Mouse (Mus musculus): ENCODE data around the gene Ptges3.
"Not testable (repeated sequence)": the region's sequence is repeated elsewhere in the genome, so short reads cannot be mapped to it uniquely, and the experiment has no call there.

Ptges3 gene

DNA sequence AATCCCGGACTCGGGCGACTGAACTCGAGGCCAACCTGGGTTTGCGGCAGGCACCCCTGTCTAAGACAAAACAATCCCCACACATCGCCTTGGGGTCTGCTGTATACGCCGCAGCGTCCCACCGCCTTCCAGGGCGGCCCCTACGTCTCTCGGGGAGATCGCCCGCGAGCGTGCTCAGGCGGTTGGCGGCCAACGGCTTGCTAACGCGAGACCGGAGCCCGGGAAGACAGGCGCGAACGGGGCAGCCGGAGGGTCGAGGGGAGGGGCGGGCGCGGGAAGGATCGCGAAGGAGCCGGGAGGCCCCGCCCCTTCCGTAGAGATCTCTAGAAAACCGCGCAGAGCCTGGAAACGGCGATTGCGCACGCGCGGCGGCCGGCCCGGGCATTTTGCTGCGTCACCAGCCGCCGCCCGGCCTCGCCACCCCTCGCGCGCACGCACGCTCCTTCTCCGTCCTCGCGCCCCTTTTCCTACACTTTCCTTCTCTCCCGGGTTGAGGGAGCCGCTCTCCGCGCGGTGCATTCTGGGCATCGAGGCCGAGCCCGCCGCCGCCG lies at the start of gene Ptges3:
Ptges3 (plus strand) TSS at position 354 of the 551 bp plus-strand sequence.
- DNase-seq (ENCODE audit: low read depth, low spot score), result peak; percentile 97

DNA sequence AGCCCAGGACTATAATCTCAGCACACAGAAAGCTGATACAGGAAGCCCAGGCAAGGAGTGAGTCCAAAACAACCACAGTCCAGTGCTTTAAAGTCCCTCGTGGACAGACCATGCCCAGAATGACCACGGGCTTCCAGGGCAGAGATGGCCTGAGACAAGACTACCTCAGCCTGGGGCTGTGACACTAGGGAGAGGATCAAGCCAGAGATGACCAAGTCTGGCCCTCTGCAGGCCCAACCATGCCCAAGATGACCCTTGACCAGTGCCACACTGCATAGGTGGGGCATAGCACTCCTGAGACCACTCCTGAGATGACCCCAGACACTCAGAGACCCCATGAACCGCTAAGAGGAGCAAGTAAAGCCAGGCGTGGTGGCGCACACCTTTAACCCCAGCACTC lies 49.0 kb upstream of the Ptges3 start:
- DNase-seq (ENCODE audit: low read depth, low spot score), result no peak

DNA sequence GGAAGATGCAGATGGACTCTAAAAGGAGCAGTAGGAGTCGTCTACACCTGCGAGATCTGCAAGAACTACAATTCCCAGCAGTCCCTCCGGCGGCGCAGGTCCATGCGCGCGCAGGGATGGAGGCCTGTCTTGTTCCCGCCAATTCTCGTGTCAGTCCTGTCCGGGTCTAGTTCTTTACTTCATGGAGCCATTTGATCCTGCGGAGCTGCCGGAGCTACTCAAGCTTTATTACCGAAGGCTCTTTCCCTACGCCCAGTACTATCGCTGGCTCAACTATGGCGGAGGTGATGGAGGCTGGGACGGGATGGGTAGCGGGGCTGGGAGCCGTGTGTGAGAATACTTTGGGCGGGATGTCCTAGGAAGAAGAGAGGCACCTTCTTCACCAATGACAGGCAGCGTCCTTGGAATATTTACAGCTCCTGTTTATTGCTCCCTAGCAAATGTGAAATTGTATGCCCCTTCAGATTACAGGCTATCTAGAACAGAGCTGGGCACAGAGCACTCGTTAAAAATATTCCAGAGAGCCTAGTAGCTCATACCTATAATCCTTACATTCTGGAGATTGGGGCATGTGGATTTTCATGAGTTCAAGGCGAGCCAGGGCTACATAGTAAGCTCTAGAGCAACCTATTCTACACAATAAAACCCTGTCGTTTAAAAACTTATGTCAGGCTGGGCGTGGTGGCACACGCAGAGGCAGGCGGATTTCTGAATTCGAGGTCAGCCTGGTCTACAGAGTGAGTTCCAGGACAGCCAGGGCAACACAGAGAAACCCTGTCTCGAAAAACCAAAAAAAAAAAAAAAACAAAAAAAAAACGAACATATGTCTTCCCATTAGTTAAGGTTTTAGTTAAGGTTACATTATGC lies 43.5 kb upstream of the Ptges3 start, which contains the start of gene Prim1:
Prim1 (plus strand) TSS at position 101 of the 867 bp plus-strand sequence.
- peak; percentile 86 for DNase-seq (ENCODE audit: low read depth, low spot score)

DNA sequence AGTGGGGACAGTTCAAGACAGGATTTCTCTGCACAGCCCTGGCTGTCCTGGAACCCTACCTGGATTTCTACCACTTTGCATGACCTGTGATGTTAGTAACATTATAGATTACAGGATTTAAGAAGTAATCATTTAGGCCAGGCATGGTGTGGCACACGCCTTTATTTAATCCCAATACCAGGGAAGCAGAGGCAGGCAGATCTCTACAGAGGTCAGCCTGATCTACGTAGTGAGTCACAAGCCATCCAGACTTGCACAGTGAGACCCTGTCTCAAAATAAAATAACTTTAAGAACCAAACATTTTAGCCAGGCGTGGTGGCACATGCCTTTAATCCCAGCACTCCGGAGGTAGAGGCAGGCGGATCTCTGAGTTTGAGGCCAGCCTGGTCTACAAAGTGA lies 36.6 kb upstream of the Ptges3 start:
- DNase-seq (ENCODE audit: low read depth, low spot score), result no peak

DNA sequence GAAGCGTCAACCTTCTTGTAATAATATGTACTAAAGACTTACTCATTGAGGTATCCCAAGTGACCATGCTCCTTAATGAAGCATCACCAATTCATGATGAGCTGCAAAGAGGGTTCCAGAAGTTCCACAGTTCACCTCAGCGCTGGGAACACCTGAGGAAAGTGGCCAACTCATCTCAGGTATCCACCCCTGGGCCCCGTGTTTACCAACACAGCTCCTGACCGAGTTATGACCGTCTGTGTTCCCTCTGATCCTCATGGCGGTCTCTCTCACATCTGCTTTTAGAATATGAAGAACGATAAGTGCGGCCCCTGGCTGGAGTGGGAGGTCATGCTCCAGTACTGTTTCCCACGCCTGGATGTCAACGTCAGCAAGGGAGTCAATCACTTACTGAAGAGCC lies 35.3 kb upstream of the Ptges3 start:
- DNase-seq (ENCODE audit: low read depth, low spot score), result no peak

DNA sequence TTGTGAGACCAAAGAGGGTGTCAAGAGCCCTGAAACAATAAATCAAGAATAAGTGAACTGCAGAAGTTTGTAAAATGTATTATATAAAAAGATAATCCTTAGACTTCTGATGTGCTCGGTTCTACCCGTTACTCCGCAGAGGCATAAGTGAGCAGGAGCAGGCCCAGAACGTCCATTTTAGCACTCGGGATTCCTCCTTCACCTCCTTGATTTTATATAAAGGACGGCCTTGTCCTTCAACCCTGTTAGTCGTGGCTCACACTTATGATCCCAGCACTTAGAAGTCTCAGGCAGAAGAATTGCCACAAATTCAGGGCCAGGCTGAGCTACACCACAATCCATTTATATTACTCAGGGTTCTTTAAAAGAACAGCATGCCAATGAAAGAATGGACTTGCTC lies 28.8 kb upstream of the Ptges3 start:
- DNase-seq (ENCODE audit: low read depth, low spot score), result no peak

DNA sequence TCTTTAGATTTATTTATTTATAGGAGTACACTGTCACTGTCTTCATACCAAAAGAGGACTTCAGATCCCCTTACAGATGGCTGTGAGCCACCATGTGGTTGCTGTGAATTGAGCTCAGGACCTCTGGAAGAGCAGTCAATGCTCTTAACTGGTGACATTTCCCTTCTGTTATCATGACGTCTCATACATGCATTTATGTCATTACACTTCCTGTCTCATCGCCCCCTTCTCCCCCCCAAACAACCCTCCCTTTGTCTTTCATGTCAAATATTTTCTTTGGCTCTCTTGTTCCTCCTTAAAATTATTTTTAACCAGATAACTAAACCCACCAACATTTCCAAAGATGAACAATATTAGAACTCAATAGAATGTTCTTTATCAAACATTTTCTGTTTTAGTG lies 27.9 kb upstream of the Ptges3 start:
- no peak for DNase-seq (ENCODE audit: low read depth, low spot score)

DNA sequence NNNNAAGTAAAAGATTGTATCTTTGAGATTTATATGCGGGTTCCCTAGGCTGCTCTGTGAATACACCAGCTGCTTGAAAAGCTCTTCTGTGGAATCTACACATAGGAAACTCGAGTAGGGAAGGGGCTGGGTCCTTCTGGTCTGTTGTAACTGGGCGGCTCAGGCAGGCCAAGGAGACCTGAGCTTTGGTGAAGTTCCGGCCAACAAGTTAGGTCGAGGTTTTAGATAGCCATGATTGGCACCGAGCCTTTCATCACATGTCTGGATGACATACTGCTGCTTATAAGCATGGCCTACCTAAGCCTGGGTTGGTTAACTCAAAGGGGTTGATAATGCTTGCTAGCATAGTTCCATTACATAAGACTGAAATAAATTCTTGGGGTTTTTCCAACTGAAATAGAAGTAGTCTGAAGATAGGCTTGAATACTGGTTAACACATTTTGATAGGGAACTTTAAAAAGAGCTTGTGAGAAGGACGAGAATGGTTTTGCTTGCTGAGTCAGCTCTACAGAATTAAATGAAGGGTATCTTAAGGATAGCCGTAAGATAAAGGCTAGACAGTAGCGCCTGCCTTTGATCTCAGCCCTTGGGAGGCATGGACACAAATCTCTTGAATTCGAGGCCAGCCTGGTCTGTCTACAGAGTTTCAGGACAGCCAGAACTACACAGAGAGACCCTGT lies 21.9 kb upstream of the Ptges3 start:
- peak; percentile 65 for DNase-seq (ENCODE audit: low read depth, low spot score)

DNA sequence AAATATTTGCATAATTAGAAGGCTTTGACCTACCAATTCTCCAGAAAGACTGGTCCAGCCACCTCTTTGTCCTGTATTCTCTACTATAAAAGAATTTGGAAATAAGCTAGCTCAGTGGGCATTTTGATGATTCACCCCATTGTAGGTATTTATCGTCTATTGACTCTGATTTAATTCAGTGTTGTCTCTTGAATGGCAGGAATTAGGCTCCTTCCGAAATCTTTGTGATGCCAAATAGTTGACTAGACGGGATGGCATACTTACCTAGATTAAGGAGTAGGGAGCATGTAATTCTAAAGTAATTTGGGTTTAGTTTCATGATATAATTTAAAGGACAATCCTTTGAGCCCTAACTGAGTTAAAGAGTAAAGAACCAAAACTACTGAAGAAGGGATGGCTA lies 20.8 kb upstream of the Ptges3 start:
- DNase-seq (ENCODE audit: low read depth, low spot score), result no peak

DNA sequence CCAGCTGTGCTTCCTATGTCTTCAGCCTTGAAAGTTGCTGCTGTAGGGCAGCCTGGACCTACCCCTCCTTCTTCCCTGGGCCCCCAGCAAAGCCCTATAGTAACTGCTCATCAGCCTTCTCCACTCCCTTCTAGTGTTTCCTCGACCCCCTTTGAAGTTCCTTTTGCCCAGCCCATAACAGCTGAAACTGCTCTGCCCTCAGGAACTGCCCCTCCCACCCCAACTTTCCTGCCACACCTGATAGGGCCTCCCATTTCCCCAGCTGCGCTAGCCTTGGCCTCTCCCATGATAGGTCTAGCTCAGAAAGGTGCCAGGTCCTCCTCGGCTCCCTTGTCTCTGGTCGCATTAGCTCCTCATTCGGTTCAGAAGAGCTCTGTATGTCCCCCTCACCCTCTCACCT lies 19.6 kb upstream of the Ptges3 start:
- peak; percentile 61 for DNase-seq (ENCODE audit: low read depth, low spot score)

DNA sequence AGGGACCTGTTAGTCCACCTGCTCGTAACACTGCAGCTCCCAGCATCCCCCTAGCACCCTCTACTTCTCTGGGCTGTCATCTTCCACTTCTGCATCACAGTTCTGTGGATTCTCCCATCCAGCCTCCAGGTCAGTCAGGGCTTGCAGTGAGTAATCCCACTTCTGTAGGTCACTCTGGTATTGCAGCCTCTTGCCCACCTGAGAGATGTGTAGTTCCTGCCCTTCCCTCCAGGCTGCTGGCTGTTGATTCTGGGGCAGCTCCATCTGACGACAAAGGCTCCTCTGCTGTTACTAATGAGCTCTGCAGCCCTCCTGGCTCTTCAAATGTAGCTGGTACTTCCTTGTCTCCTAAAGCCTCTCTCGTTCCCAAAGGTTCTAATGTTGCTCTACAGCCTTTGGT lies 18.9 kb upstream of the Ptges3 start:
- no peak for DNase-seq (ENCODE audit: low read depth, low spot score)

DNA sequence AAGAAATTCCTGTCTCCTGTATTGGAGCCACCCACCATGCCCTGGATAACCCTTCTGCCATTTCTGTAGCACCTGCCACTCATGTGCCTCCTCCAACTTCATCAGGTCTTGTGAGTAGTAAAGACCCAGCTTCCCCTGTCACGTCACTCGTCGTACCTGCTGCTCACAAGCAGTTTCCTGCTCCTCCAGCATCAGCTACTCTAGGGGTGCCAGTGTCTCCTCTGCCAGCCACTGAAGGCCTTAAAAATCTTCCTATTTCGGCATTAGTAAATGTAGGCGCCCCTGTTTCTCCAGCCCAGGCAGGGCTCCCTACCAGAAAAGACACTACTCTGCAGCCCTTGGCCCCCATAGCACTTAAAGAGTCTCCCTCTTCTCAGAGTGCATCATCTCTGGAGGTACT lies 18.5 kb upstream of the Ptges3 start:
- no peak for DNase-seq (ENCODE audit: low read depth, low spot score)

DNA sequence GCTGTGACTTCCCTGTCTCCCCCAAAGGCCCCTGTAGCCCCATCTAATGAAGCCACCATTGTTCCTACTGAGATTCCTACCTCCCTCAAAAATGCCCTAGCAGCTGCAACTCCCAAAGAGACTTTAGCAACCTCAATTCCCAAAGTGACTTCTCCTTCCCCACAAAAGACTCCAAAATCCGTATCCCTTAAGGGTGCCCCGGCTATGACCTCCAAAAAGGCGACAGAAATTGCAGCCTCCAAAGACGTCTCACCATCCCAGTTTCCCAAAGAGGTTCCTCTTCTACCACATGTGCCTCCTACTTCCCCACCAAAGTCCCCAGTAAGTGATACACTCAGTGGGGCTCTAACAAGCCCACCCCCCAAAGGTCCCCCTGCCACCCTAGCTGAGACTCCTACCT lies 17.1 kb upstream of the Ptges3 start:
- no peak for DNase-seq (ENCODE audit: low read depth, low spot score)

DNA sequence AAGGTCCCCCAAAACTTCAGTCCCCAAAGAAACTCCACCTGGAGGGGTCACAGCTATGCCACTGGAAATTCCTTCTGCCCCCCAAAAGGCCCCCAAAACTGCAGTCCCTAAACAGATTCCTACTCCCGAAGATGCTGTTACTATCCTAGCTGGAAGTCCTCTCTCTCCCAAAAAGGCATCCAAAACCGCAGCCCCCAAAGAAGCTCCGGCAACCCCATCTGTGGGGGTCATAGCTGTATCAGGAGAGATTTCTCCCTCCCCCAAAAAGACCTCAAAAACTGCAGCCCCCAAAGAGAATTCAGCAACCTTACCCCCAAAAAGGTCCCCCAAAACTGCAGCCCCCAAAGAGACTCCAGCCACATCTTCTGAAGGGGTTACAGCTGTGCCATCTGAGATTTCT lies 16.3 kb upstream of the Ptges3 start:
- DNase-seq (ENCODE audit: low read depth, low spot score), result no peak

DNA sequence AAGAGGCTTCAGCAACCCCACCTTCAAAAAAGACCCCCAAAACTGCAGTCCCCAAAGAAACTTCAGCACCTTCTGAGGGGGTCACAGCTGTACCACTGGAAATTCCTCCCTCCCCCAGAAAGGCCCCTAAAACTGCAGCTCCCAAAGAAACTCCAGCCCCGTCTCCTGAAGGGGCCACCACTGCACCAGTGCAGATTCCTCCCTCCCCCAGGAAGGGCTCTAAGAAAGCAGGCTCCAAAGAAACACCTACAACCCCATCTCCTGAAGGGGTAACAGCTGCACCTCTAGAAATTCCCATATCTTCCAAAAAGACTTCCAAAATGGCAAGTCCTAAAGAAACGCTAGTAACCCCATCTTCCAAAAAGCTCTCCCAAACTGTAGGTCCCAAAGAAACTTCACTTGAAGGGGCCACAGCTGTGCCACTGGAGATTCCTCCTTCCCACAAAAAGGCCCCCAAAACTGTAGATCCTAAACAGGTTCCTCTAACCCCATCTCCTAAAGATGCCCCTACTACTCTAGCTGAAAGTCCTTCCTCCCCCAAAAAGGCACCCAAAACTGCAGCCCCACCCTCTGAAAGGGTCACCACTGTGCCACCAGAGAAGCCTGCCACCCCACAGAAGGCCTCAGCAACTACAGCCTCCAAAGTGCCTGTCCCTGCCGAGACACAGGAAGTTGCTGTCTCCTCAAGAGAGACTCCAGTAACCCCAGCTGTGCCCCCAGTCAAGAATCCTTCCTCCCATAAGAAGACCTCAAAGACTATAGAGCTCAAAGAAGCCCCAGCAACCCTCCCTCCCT lies 15.5 kb upstream of the Ptges3 start:
- no peak for DNase-seq (ENCODE audit: low read depth, low spot score)

DNA sequence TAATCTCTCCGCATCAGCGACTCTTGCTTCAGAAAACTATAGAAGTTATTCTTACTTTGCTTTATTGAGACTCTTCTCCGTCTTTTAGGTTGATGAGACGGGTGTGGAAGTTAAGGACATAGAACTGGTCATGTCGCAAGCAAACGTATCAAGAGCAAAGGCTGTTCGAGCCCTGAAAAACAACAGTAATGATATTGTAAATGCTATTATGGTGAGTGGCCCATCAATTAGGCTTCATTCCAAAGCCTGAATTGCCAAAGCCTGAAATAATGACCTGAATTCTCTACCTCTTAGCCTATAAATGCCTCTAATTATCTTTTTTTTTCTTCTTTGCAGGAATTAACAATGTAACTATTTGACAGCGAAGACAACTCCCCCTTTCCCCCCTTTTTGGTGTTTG lies 10.6 kb upstream of the Ptges3 start:
- no peak for DNase-seq (ENCODE audit: low read depth, low spot score)

DNA sequence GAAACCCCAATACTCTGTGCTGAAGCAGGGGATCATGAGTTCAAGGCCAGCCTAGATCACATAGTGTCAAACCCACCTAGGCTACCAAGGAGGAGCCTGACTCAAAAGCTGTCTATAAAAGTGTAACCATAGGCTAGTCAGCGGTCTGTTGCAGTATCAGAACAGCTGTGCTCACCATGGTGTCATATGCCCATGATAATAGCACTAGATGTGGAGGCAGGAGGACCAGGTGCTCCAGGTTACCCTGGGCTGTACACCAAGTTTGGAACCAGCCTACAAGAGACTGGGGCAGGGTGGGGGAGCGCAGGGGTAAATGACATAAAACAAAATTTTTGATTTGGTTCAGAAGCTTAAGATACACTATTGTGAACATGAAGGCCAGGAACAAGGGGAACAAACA lies 9.0 kb upstream of the Ptges3 start:
- DNase-seq (ENCODE audit: low read depth, low spot score), result no peak

DNA sequence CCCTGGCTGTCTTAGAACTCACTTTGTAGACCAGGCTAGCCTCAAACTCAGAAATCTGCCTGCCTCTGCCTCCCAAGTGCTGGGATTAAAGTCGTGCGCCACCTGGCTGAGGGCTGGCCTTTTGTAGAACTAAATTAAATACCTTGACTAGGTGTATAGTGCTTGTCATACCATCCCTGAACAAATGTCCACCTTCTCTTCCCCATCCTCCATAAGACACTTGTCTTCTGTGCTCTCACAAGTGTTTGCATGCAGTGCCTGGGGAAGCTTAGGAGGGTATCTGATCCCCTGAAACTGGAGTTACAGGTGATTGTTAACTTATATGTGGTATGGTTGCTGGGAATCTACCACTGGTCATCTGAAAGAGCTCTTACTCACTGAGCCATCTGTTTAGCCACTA lies 8.4 kb upstream of the Ptges3 start:
- DNase-seq (ENCODE audit: low read depth, low spot score), result no peak

DNA sequence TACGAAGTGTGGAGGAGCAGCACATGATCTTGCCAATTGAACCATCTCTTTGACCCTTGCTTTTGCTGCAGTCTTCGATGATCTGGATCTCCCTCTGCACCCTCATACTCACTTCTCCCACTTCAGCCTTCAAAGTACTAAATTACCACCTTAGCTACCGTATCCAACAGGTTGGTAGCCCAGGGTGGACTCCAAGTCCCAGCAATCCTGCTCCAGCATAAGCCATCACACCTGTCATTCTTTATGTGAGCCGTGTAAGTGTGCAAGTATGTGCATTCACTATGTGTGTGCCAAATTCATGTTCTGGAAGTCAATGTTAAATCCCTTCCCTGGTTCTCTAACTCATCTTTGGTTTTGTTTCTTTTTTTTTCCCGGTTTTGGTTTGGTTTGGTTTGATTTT lies 7.2 kb upstream of the Ptges3 start:
- DNase-seq (ENCODE audit: low read depth, low spot score), result no peak

DNA sequence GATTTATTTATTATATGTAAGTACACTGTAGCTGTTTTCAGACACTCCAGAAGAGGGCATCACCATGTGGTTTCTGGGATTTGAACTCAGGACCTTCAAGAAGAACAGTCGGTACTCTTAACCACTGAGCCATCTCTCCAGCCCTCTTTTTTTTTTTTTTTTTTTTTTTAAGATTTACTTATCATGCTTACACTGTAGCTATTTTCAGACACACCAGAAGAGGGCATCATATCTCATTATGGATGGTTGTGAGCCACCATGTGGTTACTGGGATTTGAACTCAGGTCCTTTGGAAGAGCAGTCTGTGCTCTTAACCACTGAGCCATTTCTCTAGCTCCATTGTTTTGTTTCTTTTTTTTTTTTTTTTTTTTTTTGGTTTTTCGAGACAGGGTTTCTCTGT lies 6.6 kb upstream of the Ptges3 start:
- DNase-seq (ENCODE audit: low read depth, low spot score), result not testable (repeated sequence)

DNA sequence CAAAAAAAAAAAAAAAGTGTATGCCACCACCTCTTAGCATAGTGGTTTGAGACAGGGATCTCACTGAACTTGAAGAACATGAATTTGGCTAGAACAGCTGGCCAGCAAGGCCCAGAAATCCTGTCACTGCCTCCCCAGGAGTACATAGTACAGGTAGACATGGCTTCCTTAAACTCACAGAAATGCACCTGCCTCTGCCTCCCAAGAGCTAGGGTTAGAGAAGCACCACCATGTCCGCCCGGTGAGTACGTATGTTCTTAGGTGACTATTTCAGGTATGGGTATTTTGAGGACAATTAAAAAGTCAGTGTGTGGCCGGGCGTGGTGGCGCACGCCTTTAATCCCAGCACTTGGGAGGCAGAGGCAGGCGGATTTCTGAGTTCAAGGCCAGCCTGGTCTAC lies 5.8 kb upstream of the Ptges3 start:
- no peak for DNase-seq (ENCODE audit: low read depth, low spot score)

DNA sequence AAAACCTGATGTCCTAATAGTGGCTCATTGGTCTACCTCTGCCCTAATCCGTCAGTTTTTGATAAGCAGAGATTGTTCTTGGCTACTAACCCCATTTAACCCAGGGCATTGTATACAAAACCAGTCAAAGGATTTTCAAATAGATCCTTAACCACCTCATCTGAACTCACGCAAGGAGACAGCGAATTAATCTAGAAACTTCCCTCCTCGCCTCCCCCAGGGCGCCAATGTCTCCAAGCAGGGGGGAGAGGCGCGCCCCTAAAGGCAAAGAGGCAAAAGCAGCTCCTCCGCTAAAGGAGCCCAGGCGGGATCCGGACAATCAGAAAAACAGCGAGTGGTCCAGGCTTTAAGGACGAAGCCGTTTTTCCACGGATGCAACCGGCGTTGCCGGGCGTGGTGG lies 570 bp upstream of the Ptges3 start:
- DNase-seq (ENCODE audit: low read depth, low spot score), result no peak

Measured in CD4-positive helper T cell, adult 2 months (primary cell).